Mouse (Mus musculus) liver, embryonic 14.5 days (tissue): Measurements from ENCODE around the gene Upf2.

Source experiments
- CTCF ChIP-seq: IDR thresholded peaks from 2 replicates; pipeline ENCODE4 v1.5.1; 2016; ENCODE audit warnings: antibody characterized with exemption, low read depth, control low read depth
- EP300 ChIP-seq: IDR thresholded peaks from 2 replicates; pipeline ENCODE4 v1.6.1; 2016; ENCODE audit warnings: antibody characterized with exemption, low read depth

DNA sequence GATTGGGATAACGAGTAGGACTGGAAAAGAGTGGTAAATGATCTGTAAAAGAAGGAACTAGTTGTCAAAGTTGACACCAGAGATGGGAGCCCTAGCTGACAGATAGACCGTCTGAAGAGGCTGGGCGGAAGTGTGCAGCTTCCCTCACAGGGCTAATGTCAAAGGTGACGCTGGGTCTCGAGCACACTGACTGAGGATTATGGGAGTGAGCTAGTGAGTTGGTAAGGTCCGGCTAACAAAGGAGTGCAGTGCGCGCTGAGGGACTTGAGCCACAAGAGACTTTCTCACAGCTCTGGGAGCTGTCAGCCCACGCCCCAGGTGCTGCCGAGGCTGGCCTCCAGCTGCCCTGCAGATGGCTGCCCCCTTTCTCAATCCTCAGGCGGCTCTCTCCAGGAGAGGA lies 119.7 kb downstream of the Upf2 start:
- TF ChIP-seq CTCF (no peak), EP300 (no peak)
